13 mouse cellular contexts compared by ENCODE assay signal in the genomic region with DNA sequence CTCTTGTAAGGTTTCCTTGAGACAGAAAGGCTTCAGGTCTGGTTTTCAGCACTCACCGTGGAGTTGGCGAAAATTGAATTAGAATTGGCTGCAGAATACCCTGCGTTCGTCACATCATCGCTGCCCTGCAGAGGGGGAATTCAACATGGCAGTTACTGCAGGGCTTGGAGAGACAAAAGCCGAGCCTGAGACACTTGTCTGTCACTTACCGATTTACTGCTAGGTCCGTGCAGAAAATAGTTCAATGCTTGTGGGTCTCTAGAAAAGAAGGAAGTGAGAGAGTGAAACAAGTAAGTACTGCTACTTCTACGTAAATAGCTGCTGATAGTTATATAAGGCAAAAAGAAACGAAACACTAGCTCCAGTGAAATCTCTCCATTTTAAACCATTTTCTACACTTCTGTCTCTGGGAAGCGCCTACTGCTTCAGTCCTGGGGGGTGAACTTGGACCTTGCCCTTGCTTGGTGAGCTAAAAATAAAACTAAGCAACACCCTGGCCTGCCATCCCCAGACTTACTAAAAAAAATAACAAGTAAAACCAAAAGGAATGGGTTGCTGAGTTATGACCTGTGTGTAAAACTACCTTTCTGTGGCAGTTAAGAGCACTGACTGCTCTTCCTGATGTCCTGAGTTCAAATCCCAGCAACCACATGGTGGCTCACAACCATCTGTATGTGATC. TPM values are rescaled to one million over a fixed set of nuclear protein-coding genes. Genes with fewer than 3 reads are reported as not detected.
DNase-seq lines count a peak whose midpoint lies in the region; ATAC-seq and TF ChIP-seq lines count a peak whose summit lies in the region.
"Had no signal": no experiment of that assay in that cellular context is flagged by ENCODE, and none has a peak within 500 bp of the region (broad histone marks: within the 10 kb centered on the region; RNA-seq: fewer than 3 reads in every experiment).

No protein-coding gene starts in this region.

- 0 out of 2 replicates have a peak, but pooled peaks cover 3% of the 10 kb centered on the region for H3K36me3 ChIP-seq in kidney, postnatal 0 days (ENCODE audit: insufficient read depth, low read length)

- TF ChIP-seq CTCF in kidney, postnatal 0 days (IDR thresholded peaks at IDR 0.05; ENCODE audit: low read depth) = no peak

- H3K9ac ChIP-seq in kidney, postnatal 0 days (ENCODE audit: low read depth, low read length) = no peak overlapping the region
- H3K9ac ChIP-seq: embryonic facial prominence, embryonic 15.5 days; forebrain, embryonic 15.5 days had no signal

- DNase-seq in kidney, postnatal 0 days (ENCODE audit: low spot score) = no peak
- no peak for DNase-seq in kidney, postnatal 14 days
- peak; percentile 54 to 62 for DNase-seq in B cell, adult 2 months
- DNase-seq in cerebellum, adult 11 months = no peak
- DNase-seq in adipocyte (ENCODE audit: low spot score) = no peak
- DNase-seq in frontal cortex, postnatal 36 days (ENCODE audit: low spot score in 2 of 2) = no peak
- DNase-seq: cerebellum, postnatal 36 days; heart, postnatal 36 days had no signal

- ATAC-seq in kidney, postnatal 0 days (replicated peaks; ENCODE audit: low FRiP score, low read depth) = no peak
- ATAC-seq in monocyte, adult 5-6 weeks (replicated peaks; ENCODE audit: insufficient number of reproducible peaks, low FRiP score, low TSS enrichment, poor library complexity, severe bottlenecking) = peak; percentile 51
- ATAC-seq: forebrain, embryonic 15.5 days; intestine, postnatal 0 days had no signal

- no peaks in the 10 kb centered on the region for H3K27me3 ChIP-seq in kidney, postnatal 0 days (ENCODE audit: insufficient read depth, low read length)
- H3K27me3 ChIP-seq: embryonic facial prominence, embryonic 15.5 days; forebrain, embryonic 15.5 days had no signal

- 84% methylated on average over 11 of the region's 11 CpGs for WGBS in kidney, postnatal 0 days

- no peak overlapping the region for H3K4me2 ChIP-seq in kidney, postnatal 0 days (ENCODE audit: low read length)
- H3K4me2 ChIP-seq: embryonic facial prominence, embryonic 15.5 days; forebrain, embryonic 15.5 days had no signal

- H3K4me1 ChIP-seq in kidney, postnatal 0 days (replicated peaks; ENCODE audit: insufficient read depth, low read length) = peaks cover 5% of the 10 kb centered on the region; the same call in 1 of the 2 replicates
- H3K4me1 ChIP-seq in brown adipose tissue, adult 24 weeks (ENCODE audit: control insufficient read depth, insufficient read depth, insufficient read length, low read length) = peaks cover 9% of the 10 kb centered on the region; the same call in 1 of the 2 replicates
- H3K4me1 ChIP-seq: embryonic facial prominence, embryonic 15.5 days; forebrain, embryonic 15.5 days had no signal

- 0 out of 2 replicates have a peak overlapping the region, but pooled peaks have one; percentile 6 for H3K27ac ChIP-seq in kidney, postnatal 0 days
- peak overlapping the region; percentile 55 for H3K27ac ChIP-seq in brown adipose tissue, adult 24 weeks (replicated peaks; ENCODE audit: low read depth, low read length)
- H3K27ac ChIP-seq: embryonic facial prominence, embryonic 15.5 days; forebrain, embryonic 15.5 days had no signal

- no peaks in the 10 kb centered on the region for H3K9me3 ChIP-seq in kidney, postnatal 0 days (replicated peaks; ENCODE audit: low read length)
- H3K9me3 ChIP-seq: embryonic facial prominence, embryonic 15.5 days; forebrain, embryonic 15.5 days had no signal

- no peak overlapping the region for H3K4me3 ChIP-seq in kidney, postnatal 0 days (replicated peaks; ENCODE audit: low read depth, low read length)
- no peak overlapping the region for H3K4me3 ChIP-seq in brown adipose tissue, adult 24 weeks (ENCODE audit: insufficient read depth, low read depth, low read length)
- H3K4me3 ChIP-seq: embryonic facial prominence, embryonic 15.5 days; forebrain, embryonic 15.5 days had no signal

RNA-seq across cellular contexts. Expression of a gene that starts 28.3 kb away (rescaled TPM):
- 2.9 and 4.1 TPM in 2 replicates for polyA plus RNA-seq in kidney, postnatal 0 days (2015; fragmentation: Nextera tagmentation; extraction: Ambion mirVana)
- polyA plus RNA-seq in brown adipose tissue, adult 24 weeks (2012; ENCODE audit: insufficient read depth, insufficient read length, missing spikeins) = 5.3 and 9.8 TPM in 2 replicates
- 15.0 to 38.1 TPM (median 25.2 TPM) in 3 replicates for total RNA-seq in monocyte, adult 5-6 weeks (2017)

RNA-seq across cellular contexts. Expression of a gene that starts 47.5 kb away (rescaled TPM):
- polyA plus RNA-seq in kidney, postnatal 0 days (2015; fragmentation: Nextera tagmentation; extraction: Ambion mirVana) = 138 and 147 TPM in 2 replicates
- polyA plus RNA-seq in brown adipose tissue, adult 24 weeks (2012; ENCODE audit: insufficient read depth, insufficient read length, missing spikeins) = 51.1 and 77.6 TPM in 2 replicates
- total RNA-seq in monocyte, adult 5-6 weeks (2017) = 87.5 to 121 TPM (median 88.0 TPM) in 3 replicates

RNA-seq across cellular contexts. Expression of a gene that starts 57.6 kb away (rescaled TPM):
- 143 and 151 TPM in 2 replicates for polyA plus RNA-seq in kidney, postnatal 0 days (2015; fragmentation: Nextera tagmentation; extraction: Ambion mirVana)
- polyA plus RNA-seq in brown adipose tissue, adult 24 weeks (2012; ENCODE audit: insufficient read depth, insufficient read length, missing spikeins) = 62.8 and 70.6 TPM in 2 replicates
- 4.2 to 8.7 TPM (median 4.2 TPM) in 3 replicates for total RNA-seq in monocyte, adult 5-6 weeks (2017)

Comparison
In these comparisons a context has a peak if more than half of its experiments do, and no peak if none do; other contexts are left out.
1. DNase-seq: peak in B cell, adult 2 months (2 of 2); none in kidney, postnatal 0 days (single experiment), kidney, postnatal 14 days (single experiment), cerebellum, adult 11 months (single experiment), adipocyte (single experiment) and frontal cortex, postnatal 36 days (0 of 2).